Mouse (Mus musculus) heart, postnatal 10 days (tissue): Measurements from ENCODE around the gene Smim24. TPM values are rescaled to one million over a fixed set of nuclear protein-coding genes. Genes with fewer than 3 reads are reported as not detected.
A peak's percentile ranks its signal among the peaks of the same experiment; 100 is the strongest.

ENCODE experiments used
- DNase-seq, 2 experiments: peaks; one replicate each; pipeline ENCODE4 v3.0.0; 2021
- intact Hi-C: fragments of 180-260 bp; cut with DNase I; formaldehyde crosslinking; loops from one replicate; pipeline ENCODE4 v1.15.1; 2025
- microRNA-seq, 2 experiments: library from miRNA; unstranded; fragments of <30 nt; microRNA quantifications; one replicate each; pipeline ENCODE4 v1.2.0; 2022
- total RNA-seq, 2 experiments: library from RNA; stranded (reverse); gene quantifications; 2 replicates each; pipeline ENCODE4 v1.2.3; 2021

Gene Smim24
- total RNA-seq, 2 experiments from 2014 or later, result 1.3 to 2.2 TPM

DNA sequence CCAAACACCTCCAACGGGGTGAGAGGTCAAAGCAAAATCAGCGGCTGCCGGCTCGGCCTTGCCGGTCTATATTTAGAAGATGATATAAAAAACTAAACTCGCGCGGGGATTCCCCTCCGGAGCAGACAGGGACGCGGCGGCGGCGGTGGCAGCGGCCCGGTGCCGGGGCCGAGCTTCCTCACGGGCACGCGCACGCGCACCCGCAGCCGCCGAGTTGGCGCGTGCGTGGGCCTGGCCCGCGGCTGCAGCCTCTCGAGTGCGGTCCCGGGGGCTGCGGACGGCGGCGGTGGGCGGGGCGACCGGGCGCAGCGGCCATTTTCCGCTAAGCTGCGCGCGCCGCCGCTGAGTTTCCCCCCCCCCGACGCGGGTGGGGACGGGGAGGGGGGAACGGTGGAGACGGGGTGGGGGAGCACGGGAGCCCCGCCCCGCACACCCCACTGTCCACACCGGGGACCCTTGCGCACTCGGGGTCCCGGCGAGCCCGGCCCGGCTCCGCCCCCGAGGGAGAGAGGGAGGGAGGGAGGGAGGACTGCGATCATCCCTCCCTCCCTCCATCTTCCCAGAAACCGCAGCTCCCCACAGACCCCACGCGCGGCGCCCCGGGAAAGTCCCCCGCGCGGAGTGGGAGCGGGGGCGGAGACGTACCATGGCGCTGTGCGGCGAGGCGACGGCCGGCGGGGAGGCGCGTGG lies 37.4 kb downstream of the Smim24 start:
- DNase-seq, result peak; percentile 89 to 92
- intact Hi-C loops, result no loop called here

DNA sequence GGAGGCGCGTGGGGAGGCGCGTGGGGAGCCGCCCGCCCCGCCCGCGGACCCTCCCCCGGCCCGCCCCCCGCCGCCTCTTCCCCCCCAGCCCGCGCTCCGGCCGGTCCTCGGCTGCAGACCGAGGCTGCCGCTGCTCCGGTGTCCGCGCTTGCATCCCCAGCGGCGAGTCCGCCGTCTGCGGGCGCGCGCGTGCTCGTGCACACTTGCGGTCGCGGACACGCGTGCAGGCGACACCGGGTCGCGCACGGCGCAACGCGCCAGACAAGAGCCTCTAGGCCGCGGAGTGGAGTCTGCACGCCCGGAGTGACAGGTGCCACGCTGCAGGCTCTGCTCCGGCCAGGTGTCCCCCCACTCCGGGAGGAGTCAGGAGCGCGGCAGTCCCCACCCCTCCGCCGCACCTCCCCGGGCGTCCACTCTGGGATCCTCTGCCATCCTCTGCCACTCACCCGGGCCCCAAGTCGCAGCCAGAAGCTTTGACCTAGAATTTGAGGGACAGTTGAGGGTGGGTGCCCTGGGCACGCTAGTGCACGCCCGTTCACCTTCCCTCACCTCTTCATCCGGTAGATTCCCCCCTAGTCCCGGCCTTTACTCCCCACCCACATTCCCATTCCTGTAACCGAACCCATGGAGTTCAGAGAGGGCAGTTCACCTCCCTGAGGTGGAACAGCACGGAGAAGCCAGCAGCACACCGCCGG lies 38.1 kb downstream of the Smim24 start:
- peak; percentile 67 to 74 for DNase-seq
- intact Hi-C loops, result no loop called here

DNA sequence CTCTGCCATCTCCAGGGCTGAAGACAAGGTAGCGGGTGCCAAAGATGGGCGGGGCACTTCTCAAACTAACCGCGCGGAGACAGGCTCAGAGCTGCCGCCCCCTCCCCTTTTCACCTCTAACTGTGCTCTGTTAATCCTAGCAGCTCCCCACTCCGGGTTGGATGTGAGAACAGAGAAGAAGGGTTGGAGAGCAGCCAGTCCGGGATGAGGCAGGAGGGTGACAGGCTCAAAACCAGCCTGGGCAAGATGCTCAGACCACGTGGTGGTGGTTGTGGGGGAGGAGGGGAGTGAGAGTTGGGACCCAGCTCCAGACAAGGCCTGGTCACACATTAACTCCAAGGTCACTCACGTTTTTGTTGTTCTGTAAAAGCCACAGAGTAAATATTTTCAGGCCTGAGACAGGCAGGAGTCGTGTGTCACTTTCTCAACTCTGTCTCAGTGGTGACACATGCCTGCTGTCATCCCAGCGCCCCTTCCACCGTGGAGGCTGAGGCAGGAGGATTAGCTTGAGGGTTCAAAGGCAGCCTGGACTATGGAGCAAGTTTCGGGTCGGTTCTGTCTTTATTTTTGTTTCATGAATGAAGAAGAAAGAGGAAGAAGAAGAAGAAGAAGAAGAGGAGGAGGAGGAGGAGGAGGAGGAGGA lies 38.8 kb downstream of the Smim24 start:
- intact Hi-C loops, result no loop called here
- peak; percentile 34 to 57 for DNase-seq

DNA sequence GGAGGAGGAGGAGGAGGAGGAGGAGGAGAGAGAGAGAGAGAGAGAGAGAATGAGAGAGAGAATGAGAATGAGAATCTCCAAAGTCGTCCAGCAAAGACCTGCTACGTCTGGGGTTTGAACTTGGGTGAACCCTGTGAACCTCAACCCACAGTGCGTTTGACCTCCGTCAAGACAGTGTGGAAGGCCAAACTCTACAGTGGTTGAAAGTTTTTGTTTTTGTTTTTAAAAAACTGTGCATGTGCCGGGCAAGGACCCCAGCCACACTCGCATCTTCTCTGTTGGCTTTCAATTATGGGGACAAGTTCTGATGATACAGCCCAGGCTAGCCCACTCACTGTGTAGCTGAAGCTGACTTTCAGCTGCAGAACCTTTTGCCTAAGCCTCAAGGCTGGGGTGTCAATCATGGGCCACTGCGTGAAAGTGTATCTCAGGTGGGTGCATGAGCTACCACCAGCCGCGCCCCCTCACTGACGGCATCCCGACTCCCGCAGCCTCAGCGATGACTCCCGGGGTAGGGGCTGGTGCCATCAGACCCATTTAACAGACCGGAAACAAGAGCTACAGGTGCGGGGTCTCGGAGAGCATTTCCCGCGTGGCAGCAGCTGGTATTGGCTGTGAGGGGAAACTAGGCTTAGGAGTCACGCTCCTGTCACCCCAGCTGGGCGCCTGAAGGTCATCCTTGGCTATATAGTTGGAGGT lies 39.5 kb downstream of the Smim24 start:
- DNase-seq, result peak in 1 of 2 experiments; percentile 11
- intact Hi-C loops, result no loop called here

DNA sequence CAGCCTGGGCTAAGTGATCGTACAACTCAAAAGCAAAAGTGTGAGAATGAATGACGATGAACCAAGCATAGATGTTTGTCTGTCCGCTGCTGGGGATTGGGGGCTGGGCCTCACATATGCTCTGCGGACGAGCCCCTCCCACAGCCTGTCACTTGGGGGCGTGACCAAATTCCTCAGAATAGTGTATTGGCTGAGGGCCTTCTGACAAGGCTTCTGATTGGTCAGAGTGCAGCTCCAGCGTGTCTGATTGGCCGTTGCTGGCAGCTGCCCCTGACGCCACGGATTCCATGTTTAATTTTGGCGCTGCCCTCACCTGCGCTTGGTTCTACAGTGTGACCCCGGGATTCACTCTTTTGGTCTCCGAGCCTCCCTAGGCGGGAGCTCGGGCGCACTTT lies 40.0 kb downstream of the Smim24 start:
- intact Hi-C loops, result no loop called here
- DNase-seq, result peak; percentile 96 to 97

DNA sequence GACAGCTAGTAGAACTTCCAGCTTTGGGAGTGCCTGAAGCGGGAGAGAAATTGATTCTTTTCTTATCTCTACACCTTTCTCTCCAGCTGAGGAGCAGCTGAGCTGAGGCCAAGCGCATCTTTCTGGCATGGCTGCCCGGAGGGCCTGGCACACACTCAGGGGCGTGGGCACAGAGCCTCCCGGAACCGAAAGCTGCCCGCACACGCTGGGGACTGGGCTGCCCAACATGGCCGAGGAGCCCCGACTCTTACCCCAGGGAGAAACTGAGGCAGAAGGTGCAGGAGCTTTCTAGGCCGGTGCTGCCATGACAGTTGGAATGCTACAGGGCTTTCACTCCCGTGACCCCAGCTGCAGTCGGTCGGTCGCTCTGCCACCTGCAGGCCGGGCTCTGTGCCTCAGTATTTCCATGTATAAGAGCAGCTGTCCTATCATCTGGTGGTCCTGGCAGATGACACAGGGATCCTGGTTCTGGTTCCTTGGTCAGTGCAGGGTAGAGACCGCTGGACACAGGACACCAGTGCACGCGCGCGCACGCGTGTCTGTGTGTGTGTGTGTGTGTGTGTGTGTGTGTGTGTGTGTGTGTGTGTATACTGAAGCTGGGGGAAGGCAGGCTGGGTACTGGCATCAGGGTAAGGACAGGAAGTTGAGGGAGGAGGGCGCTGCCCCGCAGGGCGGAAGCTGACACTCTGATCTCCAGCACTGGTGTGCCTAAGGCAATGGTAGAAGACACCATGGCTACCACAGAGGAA lies 40.9 kb downstream of the Smim24 start:
- peak; percentile 47 to 54 for DNase-seq

DNA sequence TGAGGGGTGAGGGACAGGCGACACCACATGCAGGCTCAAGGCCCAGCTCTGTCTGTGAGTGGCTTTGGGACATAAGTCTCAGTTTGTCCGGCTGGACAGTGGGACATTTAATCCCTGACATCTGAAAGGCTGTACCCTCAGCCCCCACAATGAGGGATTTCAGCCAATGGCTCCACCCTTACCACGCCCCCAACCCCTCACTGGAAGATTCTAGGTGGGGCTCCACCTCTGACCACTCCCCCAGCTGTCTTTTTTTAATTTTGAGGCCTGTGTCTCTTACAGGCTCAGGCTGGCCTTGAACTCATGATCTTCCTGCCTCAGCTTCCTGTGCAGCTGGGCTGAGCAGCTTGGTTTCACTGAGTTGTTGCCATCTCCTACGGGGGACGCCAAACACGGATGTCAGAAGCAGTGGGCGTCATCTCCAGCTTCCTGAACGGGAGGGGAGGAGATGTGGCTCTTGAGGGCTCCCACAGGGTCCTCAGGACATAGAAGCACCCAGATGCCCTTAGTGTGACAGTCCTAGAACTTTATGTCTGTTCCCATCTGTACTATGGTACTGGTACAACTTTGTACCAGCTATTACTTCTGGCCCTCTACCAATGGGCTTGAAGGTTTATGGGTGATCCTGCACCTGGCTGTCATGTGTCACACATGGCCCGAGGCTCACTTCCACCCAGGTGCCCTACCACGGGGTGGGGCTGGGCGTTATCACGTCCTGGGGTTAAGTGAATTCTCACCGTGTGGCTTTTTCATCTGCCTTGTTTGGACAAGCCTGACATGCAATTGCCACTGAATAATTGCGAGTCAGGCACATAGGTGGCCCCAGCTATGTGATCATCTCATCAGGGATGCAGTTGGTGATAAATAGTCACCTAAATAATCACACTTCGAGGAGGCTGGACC lies 41.8 kb downstream of the Smim24 start:
- peak; percentile 19 to 32 for DNase-seq
- intact Hi-C loops, result no loop called here

More for the DNA sequence above, 40.9 kb downstream of the Smim24 start:
- intact Hi-C loops, result no loop called here

DNA sequence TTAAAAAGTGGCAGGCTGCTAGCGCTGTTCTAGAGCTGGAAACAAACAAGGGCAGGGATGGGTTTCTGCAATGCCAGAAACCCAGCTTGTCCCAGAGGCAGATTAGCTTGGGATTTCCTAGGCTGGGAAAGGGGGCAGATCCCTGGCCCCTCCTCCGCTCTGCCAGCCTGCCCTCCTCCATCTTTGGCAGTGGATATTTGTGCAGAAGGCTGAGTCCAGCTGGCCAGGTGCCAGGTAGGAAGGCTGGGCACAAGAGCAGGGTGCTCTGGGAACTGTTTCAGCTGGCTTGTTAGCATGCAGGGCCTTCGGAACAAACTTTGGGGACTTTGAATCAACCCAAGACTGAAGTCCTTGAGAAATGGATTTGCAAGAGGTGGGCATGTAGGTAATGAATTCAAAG lies 42.6 kb downstream of the Smim24 start:
- intact Hi-C loops, result no loop called here
- peak; percentile 88 to 89 for DNase-seq

DNA sequence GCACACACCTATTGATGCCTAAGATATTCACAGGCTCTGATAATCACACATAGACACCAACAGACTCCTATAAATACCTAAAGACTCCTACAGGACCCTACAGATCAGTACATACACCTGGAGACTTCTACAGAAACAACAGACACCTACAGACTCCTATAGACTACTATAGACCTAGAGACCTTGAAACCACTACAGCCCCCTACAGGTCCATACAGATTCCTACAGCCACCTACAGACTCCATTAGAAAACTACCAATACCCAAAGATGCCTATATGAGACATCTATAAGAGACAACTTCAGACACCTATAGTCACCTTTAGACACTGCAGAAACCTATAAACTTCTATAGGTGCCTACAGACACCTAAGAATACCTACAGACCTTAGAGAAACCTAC lies 48.2 kb downstream of the Smim24 start:
- DNase-seq, result peak; percentile 10 to 15
- intact Hi-C loops, result loop anchor here (2.0 kb wide), 1 partner anchor 46 kb away; no protein-coding TSS in a partner anchor

Small RNA genes lying within 50 kb of the gene (microRNA-seq; reads per million reads assigned to microRNA genes)
- 0.35 to 2.1 reads per million in 2 experiments for gene Mir1191b
- gene Mir6913, result 0.24 to 0.70 reads per million in 2 experiments

Other genes with a start within 250 kb of the Smim24 start
- 10 to 100 TPM; 14.7 to 17.8 TPM for gene Pias4, start 225.1 kb upstream of the Smim24 start, total RNA-seq
- 1,000 to 10,000 TPM; 1,333 to 1,385 TPM for gene Eef2, start 216.4 kb upstream of the Smim24 start, total RNA-seq
- 10 to 100 TPM; 33.3 to 39.1 TPM for gene Dapk3, start 210.0 kb upstream of the Smim24 start, total RNA-seq
- not detected for gene 4930442H23Rik, start 209.2 kb upstream of the Smim24 start, total RNA-seq
- gene Nmrk2, start 191.0 kb upstream of the Smim24 start, total RNA-seq, result 10 to 100 TPM; 11.6 to 16.5 TPM
- under 1 TPM; 0.24 to 0.30 TPM for gene Atcay, start 162.2 kb upstream of the Smim24 start, total RNA-seq
- gene Zfr2, start 159.9 kb upstream of the Smim24 start, total RNA-seq, result 1 to 10 TPM; 3.8 TPM
- gene Matk, start 140.1 kb upstream of the Smim24 start, total RNA-seq, result under 1 TPM; 0.27 to 0.38 TPM
- 100 to 1,000 TPM in 1 of 2 experiments, 10 to 100 TPM in 1; 93.4 to 108 TPM for gene Mrpl54, start 126.1 kb upstream of the Smim24 start, total RNA-seq
- gene Apba3, start 126.1 kb upstream of the Smim24 start, total RNA-seq, result 10 to 100 TPM; 66.5 to 68.3 TPM
- gene Tjp3, start 101.5 kb upstream of the Smim24 start, total RNA-seq, result under 1 TPM; 0.14 to 0.37 TPM
- gene Pip5k1c, start 100.1 kb upstream of the Smim24 start, total RNA-seq, result 10 to 100 TPM; 43.2 to 46.4 TPM
- gene Cactin, start 71.9 kb upstream of the Smim24 start, total RNA-seq, result 10 to 100 TPM; 21.0 to 23.6 TPM
- gene Tbxa2r, start 64.3 kb upstream of the Smim24 start, total RNA-seq, result 1 to 10 TPM; 7.7 to 8.5 TPM
- gene Gipc3, start 49.8 kb upstream of the Smim24 start, total RNA-seq, result 1 to 10 TPM; 4.8 to 6.1 TPM
- gene Hmg20b, start 42.6 kb upstream of the Smim24 start, total RNA-seq, result 100 to 1,000 TPM in 1 of 2 experiments, 10 to 100 TPM in 1; 88.1 to 105 TPM
- gene Mfsd12, start 35.6 kb upstream of the Smim24 start, total RNA-seq, result 10 to 100 TPM; 11.6 to 14.4 TPM
- gene 4930404N11Rik, start 27.2 kb upstream of the Smim24 start, total RNA-seq, result 1 to 10 TPM in 1 of 2 experiments, under 1 TPM in 1; 0.42 to 1.1 TPM
- gene Fzr1, start 14.5 kb upstream of the Smim24 start, total RNA-seq, result 10 to 100 TPM; 39.7 to 41.2 TPM
- 10 to 100 TPM; 53.2 to 57.5 TPM for gene Dohh, start 8.6 kb upstream of the Smim24 start, total RNA-seq
- under 1 TPM; 0.74 to 0.87 TPM for gene Gm48551, start 8.6 kb upstream of the Smim24 start, total RNA-seq
- gene Gm48552, start 4.0 kb upstream of the Smim24 start, total RNA-seq, result under 1 TPM; 0.77 to 0.98 TPM
- gene Nfic, start 62.6 kb downstream of the Smim24 start, total RNA-seq, result 100 to 1,000 TPM; 139 to 163 TPM
- gene Celf5, start 89.7 kb downstream of the Smim24 start, total RNA-seq, result under 1 TPM; 0.32 to 0.48 TPM
- gene Ncln, start 103.3 kb downstream of the Smim24 start, total RNA-seq, result 10 to 100 TPM; 64.0 to 65.0 TPM
- gene S1pr4, start 107.1 kb downstream of the Smim24 start, total RNA-seq, result under 1 TPM; 0.86 to 0.87 TPM
- gene Gna15, start 131.2 kb downstream of the Smim24 start, total RNA-seq, result under 1 TPM; 0.60 to 0.74 TPM
- gene Gna11, start 152.1 kb downstream of the Smim24 start, total RNA-seq, result 10 to 100 TPM; 59.2 to 60.6 TPM
- 100 to 1,000 TPM; 867 to 890 TPM for gene Aes, start 166.4 kb downstream of the Smim24 start, total RNA-seq
- gene Tle2, start 181.5 kb downstream of the Smim24 start, total RNA-seq, result 10 to 100 TPM in 1 of 2 experiments, 1 to 10 TPM in 1; 8.1 to 11.2 TPM
- gene Tle6, start 208.0 kb downstream of the Smim24 start, total RNA-seq, result 10 to 100 TPM; 10.2 to 11.1 TPM
- gene BC025920, start 213.2 kb downstream of the Smim24 start, total RNA-seq, result 1 to 10 TPM; 1.3 to 1.4 TPM
- gene Sirt6, start 234.7 kb downstream of the Smim24 start, total RNA-seq, result 10 to 100 TPM; 12.8 to 14.2 TPM
- 10 to 100 TPM; 13.9 to 16.6 TPM for gene Ankrd24, start 235.5 kb downstream of the Smim24 start, total RNA-seq